Mouse (Mus musculus) gonadal fat pad, adult 2 months (tissue): ENCODE results near the gene Gm43552. TPM values are rescaled to one million over a fixed set of nuclear protein-coding genes. Genes with fewer than 3 reads are reported as not detected.

Source experiments
- DNase-seq: peaks from one replicate; pipeline ENCODE4 v3.0.0-alpha.2; 2012; ENCODE audit warnings: low read depth
- polyA plus RNA-seq: library from polyadenylated mRNA; depleted of rRNA; stranded (reverse); fragments of >200 nt; gene quantifications from 2 replicates; pipeline ENCODE4 v1.2.3, GENCODE M21; 2012

The Gm43552 gene
- polyA plus RNA-seq, 1 experiment: not detected

DNA sequence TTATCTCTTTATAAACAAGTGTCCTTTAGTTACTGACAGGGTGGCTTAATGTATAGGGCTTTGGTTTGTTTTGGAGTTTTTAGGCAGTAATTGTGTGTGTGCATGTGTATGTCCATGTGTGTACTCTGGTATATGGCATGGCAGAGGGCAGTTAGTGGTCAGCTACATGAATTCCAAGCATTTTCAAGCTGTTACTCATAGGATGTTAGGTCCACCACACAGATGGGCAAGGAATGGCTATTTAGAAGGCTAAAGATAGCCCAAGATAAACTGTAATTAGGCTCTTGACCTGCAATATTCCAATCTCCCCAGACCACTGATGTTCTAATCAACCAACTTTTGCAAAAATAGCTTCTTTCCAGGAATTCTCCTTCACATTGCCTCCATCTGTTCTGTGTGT lies 54.6 kb downstream of the Gm43552 start:
- DNase-seq: no peak

DNA sequence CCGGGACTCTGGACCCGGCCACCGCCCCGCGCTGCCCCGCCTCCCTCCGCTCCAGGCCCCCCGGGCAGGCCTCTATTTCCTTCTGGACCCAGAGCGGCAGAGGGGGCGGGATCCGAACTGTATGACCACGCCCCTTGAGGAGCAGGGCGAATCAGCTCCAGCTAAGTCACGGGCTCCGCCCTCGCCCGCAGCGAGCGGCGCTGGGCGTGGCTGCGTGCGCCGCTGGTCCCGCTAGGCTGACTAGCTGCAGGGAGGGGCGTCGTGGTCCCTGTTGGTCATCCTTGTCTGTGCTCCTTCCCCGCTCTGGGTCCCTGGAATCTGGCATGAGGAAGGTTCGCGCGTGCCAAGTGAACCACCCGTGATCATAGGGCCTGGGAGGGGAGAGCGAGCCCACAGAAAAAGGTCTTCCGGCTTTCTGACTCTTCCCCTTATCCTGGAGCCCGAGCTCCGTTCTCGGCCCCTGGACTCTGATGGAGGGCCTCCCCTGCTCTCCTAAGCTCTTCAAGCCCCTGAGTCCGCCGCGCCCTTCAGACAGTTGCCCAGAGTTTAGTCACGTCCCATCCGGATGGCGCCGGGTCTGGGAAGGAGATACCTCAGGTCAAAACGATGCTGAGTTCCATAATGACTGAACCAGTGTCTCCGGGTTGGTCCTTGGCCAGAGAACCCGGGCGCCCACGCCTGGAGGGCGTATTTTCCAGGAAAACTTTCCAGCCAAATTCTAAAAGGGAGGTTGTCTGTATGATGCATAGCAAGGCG lies 56.6 kb downstream of the Gm43552 start, which contains the start of gene Ugdh:
Ugdh (minus strand) TSS at position 144 of the 756 bp plus-strand sequence.
- peak; percentile 57 for DNase-seq

DNA sequence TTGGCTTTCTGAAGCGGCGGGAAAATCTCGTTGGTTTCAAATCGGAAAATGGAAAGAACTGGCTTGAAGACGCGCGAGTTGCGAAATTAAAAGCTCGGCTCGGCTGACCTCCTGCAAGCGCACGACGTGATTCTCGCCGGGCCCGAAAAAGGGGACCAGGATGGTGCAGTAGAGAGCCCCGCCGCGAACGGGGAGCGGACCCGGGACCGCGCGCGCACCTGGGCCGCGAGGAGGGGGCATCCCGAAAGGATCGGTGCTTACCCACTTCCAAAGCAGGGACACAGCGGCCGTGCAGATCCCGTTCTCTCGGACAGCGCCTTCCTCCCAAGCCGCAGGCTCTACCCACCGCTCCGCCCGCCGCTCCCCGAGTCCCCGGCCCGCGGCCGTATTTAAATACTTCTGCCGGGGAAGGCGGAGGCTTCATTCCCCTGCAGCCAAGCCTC lies 57.2 kb downstream of the Gm43552 start:
- no peak for DNase-seq

DNA sequence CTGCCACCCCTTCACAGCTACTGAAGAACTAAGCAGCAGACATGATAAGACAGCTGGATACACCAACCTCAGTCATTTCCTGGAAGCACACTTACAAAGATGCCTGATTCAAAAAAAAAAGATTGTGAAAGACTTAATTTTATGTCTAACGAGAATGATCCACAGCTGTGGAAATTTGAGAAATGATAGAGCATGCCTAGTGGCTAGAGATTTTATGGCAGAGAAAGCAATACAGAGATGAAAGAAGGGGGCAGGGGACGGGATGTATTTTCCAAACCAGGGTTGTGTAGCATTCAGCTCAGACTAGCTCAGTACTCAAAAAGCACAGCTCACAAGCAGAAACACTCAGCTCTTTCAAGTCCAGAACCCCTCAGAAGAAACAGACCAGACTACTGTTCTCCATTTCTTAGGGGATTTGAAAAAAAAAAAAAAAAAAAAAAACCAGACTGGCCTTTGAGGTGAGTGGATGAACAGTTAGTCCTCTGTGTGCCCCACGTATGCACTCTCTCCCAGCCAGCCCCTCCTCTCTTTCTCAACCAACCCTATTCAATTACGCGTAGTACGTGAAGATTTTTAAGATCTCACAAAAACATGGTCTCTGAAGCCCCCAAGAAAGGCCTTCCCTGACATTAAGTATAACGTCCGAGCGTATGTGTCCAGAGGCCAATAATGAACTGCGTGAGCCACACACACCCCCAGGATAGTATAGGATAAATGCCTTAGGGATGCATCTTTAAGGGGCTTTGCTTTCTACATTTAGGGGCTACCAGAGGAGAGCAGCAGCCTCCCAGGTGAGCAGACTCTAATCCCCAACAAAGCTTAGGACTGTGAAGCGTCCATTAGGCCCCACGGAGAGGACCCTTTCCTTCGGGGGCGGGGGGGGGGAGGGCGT lies 57.9 kb downstream of the Gm43552 start:
- no peak for DNase-seq

DNA sequence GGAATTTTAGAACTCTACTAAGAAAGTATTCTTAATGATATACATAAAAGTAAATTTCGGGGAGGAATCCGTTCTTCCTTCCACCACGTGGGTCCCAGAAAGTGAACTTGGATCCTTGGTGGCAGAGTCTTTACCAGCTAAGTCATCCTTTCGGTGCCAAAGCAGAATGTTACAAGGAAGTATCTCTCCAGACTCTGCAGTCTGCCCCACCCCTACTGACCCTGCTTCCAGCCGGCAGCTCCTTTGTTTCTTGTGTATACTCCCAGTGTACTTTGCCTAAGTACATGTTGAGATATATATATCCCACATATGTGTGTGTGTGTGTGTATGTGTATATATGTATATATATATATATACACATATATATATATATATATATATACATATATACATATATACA lies 63.2 kb downstream of the Gm43552 start:
- no peak for DNase-seq

DNA sequence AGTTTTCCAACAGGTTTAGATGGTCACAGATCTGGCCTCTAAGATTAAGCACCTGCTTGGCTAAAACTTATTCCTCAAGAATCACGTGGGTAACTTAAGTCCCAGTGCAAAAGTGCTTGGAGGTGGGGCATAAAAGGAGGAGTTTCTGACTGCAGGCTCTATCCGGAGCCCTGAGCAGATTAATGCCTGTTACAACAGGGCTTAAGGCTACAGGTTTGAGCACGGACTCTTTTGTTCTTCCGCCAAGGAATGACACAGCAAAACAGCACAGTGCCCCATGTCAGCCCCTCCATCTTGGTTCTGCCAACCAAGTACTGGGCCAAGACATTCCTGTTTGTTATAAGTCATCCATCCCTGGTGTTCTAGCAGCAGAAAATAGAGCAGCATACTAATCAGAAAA lies 64.3 kb downstream of the Gm43552 start:
- no peak for DNase-seq

DNA sequence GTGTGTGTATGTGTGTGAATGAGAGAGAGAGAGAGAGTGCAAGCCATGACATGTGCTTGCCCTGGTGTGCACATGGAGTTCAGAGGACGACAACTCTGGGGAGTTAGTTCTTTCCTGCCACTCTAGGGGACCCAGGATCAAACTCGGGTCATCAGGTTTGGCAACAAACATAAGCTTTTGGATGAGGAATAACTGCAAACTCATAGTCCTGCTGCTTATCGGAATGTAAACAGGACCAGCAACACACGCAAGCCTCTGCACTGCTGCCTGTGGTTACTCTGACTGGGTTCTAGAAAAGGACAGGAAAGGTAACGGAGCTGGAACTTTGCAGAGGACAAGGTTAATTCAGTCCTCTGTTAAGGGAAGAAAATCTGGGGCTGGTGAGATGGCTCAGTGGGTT lies 67.4 kb downstream of the Gm43552 start:
- DNase-seq: no peak

DNA sequence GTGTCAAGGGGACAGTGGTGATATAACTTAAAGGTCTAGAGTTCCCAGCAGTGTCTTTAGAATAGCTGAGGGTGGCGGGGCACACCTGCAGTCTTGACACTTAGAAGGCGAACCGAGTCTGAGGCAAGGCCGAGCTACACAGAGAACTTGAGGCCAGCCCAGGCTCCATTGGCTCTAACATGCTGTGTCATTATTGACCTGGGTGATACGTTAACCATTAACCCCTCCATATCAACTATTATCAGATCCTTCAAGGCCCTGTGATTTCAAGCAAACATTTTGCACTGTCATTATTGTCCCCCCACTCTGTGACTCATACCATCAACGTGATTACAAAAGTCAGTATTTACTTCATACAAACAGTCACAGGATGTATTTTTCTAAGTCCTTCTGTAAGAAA lies 68.4 kb downstream of the Gm43552 start:
- no peak for DNase-seq

DNA sequence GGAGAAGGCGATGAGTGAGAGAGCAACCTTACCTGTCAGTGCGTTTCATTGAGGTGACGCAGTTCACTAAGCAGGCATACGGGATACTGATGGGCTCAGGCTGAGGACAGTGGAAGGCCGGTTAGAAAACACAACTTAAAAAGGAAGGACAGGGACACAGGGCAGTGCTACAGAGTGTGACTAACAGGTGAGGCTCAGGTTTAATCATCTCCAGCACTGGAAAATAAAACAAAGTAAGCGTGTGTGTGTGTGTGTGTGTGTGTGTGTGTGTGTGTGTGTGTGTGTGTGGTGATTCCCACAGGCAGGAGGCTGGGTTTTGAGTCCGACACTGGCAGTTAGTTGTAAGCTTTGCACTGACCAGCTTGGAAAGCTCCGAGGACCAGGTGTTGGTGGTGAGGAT lies 69.8 kb downstream of the Gm43552 start:
- no peak for DNase-seq

DNA sequence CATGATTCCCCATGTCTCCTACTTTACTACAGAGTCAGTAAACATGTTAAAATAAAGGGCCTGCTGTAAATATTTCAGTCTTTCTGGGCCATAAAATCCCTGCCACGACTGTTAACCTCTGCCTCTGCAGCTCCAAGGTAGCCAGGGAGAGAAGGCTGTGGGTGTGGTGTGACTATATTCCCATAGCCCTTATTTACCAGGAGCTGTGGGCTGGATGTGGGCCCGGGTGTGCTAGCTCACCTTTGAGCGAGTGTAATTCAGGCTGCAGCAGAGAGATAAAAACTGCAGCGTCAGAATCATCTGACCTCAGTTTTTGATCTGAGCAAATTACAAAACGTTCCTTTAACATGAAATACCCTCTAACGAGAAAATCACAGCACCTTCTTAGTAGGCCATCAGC lies 71.8 kb downstream of the Gm43552 start:
- no peak for DNase-seq

DNA sequence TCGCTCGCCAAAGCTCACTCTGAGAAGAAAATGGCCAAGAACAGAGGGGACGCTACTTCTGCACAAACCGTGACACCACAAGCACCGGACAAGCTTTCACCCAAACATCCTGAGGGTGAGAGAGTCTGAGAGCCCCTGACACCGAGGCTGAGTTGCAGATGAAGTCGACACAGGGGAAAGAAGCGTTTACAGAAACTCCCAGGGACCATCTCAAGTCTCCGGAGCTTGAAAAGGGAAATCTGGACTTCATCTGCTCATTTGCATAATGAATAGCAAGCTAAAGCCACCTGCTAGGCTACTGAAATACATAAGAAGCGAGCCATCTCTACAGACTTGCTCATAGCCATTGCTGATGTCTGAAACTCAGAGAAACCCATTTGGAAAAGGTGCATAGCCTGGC lies 73.5 kb downstream of the Gm43552 start:
- DNase-seq: no peak

DNA sequence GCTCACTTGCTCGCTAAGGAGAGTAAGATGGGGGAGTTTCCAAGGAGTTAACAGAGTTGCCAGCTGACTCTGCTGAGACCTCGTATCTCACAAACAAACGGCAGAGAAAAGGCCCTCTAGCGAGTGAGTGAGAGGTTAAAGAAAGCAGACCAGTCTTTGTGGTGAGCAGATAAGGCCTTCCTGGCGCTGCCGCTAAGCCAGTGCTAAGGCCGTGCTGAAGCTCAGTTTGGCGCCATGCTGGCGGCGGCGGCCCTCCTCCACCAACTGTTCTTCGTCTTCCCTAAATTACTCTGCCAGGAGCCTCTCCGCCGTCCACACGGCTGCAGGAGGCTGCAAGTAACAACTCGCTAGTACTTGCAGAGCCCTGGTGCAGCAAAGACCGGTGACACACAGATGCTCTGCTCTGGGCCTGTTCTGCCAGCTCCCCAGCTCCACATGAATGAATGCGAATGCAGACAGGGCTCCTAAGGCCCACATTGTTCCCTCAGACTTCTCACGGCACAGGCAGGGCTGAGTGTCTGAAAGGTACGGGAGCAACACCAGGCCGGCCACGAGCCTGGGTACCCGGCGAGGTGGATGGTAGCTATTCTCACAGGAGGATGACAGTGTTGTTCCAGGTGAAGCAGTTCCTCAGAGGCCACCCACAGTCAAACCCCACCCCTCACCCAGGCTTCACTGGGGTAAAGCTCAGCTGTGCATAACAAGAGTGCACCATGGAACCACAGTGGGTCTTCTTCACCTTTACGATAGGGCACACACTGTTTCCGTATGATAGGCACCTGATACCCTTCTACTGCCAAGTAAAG lies 76.8 kb downstream of the Gm43552 start:
- no peak for DNase-seq

DNA sequence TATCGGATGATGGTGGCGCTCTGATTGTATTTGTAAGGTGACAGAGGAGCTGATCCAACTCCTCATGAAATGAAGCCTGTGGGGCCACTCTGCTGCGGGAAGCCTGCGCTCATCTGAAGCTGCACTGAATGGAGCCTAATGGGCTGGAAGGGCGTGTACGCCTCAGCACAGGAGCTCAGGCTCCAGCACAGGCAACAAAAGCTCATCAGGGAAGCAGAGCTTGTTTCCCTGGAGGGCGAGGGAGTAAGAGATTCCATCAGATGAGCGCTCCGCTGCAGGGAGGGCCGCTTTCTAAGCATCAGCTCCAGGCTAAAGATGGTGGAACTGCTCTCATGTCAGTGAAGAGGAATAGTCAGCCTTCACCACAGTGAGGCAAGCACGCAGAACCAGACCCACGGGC lies 84.6 kb downstream of the Gm43552 start:
- DNase-seq: no peak

DNA sequence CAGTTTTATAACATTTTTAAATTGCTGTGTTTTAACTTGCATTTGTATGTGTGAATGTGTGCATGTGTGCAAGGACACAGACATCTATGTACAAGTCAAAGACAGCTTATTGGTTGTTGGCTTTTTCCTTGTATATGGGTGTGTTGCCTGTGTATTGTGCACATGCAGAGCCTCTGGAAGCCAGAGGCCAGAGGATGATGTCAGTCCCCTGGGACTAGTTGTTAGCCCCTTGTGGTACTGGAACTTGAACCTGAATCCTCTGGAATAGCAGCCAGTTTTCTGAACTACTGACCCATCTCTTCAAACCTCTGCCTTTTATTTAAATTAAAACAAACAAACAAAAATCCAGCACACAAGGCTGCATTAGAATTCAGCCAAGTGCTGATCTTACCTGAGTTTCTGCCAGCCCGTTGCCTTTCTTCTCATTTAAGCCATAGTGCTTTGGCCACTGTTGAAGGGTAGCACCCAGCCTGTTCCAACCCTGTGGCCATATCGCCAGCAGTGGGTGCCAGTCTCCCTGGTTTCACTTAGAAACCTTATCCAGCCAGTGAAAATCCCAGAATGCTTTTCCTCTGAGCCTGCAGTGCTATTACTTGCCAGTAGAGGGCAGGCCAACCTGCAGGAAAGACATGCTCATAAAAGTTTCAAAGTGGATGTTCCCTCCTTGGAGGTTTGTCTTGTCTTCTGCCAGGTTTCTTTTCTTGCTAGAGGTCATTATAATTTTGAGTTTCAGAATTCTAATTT lies 91.2 kb downstream of the Gm43552 start:
- peak; percentile 26 for DNase-seq

DNA sequence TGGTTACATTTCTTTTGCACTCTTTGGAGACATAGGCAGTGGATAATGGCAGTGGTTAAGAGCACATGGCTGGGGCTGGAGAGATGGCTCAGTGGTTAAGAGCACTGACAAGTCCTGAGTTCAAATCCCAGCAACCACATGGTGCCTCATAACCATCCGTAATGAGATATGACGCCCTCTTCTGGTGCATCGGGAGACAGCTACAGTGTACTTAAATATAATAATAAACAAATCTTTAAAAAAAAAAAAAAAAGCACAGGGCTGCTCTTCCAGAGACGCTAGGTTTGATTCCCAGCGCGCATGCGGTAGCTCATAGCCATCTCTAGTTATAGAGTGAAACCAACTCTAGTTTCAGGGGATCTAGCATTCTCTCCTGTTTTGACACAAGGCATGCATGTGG lies 98.2 kb downstream of the Gm43552 start:
- DNase-seq: no peak

DNA sequence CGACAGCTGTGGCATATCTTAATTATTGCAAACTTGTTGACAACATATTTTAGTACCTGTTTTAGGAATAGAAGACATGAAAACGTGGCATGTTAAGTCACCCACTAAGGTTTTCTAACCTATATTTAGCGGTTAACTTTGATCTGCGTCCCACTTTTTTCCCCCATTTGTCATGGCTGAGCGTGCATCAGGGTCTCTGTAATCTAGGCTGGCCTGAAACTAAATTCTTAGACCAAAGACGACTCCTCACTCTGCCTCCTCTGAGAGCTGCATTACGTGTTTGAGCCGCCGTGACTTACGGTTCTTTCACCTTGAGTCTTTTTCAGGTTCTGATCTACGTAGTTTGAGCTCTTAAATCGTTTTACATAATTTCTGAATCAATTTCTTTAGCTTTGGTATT lies 100.9 kb downstream of the Gm43552 start:
- no peak for DNase-seq

DNA sequence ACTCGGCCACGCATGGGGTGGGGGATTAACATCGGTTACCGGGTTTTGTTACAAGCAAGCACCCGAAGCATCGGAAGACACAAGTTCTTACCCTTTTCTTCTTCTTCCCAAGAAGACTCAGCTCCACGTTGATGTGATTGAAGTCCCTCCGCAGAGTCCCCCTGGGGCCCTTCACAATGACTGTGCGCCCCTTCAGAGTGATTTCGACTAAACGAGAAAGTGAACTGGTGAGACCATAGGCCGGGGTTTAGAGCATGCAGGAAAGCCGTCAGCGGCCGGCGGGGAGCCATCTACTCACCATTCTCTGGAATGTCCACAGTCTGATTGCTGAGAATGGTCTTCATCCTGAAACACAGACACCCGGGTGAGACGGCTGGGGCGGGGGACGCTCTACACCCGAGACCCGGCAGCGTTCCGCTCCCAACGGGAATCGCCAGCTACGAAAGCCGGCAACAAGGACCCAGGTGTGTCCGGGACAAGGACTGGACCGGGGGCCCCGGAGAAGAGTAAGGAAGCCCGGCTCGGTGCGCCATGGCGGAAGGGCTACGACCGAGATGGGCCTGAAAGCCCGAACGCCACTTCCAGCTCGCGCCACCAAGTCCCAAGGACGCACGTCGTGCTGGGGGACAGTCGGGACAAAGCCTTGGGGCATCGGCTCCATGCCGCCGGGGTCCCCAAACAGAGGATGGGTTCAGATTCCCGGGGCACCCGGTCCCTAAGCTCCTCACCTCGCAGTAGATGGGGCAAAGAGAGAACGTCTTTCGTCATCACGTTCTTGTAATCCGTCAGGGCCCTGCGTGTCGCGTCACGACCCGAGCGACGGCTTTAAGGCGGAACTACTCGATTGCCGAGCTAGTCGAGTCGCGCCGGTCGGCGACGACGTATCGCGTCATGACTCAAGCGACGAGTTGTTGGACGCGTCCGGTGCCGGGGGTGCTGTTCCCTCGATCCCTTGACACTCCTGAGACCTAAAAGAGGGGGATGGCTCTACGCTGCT lies 101.7 kb downstream of the Gm43552 start, which contains the start of the genes Rpl9 and Lias:
Rpl9 (minus strand) TSS at position 797 of the 997 bp plus-strand sequence.
Lias (plus strand) TSS at position 850 of the 997 bp plus-strand sequence.
- peak; percentile 74 for DNase-seq

DNA sequence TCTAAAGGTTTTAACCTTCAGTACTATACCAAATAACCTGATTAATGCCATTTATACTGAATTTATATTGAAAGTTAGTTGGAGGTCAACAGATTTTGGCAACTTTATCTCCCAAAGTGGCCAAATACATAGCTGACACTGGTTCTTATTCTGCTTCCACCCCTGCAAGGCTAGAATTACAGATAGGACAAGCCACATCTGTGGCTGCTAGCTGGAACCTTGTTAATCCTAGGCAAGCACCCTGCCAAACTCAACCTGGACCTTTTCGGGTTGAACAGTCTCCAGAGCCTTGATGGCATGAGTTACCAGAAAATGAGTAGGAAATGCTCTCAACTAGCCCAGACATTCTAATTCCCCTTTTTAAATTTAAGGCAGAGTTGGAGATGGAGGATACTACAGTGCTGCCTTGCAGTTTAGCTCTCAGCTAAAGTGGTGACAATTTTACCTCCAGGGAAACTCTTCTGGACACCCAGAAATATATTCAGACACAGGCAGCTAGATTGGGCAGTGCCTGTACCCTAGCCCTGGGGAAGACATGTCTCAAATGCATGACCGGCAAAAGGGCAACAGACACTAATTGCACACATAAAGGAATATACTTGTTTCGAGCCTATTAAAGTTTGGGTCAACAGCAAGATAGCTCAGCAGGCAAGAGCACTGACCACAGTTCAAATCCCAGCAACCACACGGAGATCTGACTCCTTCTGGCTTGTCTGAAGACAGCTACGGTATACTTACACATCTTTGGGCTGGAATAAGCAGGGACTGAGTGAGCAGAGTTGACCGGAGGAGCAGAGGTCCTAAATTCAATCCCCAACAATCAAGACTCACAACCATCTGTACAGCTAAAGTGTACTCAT lies 105.4 kb downstream of the Gm43552 start:
- DNase-seq: no peak

DNA sequence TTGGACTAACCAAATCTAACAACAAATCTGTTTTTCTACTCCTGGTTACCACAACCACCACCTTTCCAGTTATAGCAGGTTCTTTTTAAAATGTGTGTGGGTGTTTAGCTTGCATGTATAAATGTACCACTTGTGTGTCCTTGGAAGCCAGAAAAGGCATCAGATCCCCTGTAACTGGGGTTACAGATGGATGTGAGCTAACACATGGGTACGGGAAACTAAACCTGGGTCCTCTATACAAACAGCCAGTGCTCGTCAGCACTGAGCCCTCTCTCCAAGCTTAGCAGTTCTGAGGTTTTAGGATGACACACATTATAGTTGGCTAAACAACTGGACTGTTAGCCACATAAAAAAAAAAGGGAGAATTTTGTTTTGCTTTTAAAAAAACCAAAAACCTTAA lies 106.9 kb downstream of the Gm43552 start:
- DNase-seq: no peak
